Mouse (Mus musculus) urinary bladder, postnatal 0 days (tissue): ENCODE results near the gene Pla2g4b. TPM values are rescaled to one million over a fixed set of nuclear protein-coding genes. Genes with fewer than 3 reads are reported as not detected.

Source experiments
- microRNA-seq: library from miRNA; unstranded; fragments of <30 nt; microRNA quantifications from one replicate; pipeline ENCODE4, GENCODE M21; 2016
- polyA plus RNA-seq: library from polyadenylated mRNA; unstranded; fragments of >200 nt; fragmentation: Nextera tagmentation; extraction: Ambion mirVana; gene quantifications from 2 replicates; pipeline ENCODE4 v1.2.1, GENCODE M21; 2015

Gene Pla2g4b
- polyA plus RNA-seq, result 0.05 and 0.25 TPM in 2 replicates

GRCm38 (mm10) chr2:120032726-120033467 lies at the start of gene Pla2g4b:
Gene Pla2g4b, plus strand, starts transcription at chr2:120033417.

GRCm38 (mm10) chr2:120026984-120027949 lies 6.0 kb upstream of the Pla2g4b start, which contains the start of the genes Jmjd7 and Gm28042:
Gene Jmjd7, plus strand, starts transcription at chr2:120027483.
Gene Gm28042, plus strand, starts transcription at chr2:120027493.

Small RNAs within 50 kb of the gene (microRNA-seq; reads per million reads assigned to microRNA genes)
- gene Mir7665, result not detected

Other genes starting within 250 kb of the Pla2g4b start
- 10.5 and 10.8 TPM in 2 replicates for gene Rpap1, start 245.9 kb upstream of the Pla2g4b start, polyA plus RNA-seq
- 17.5 and 18.9 TPM in 2 replicates for gene Tyro3, start 235.7 kb upstream of the Pla2g4b start, polyA plus RNA-seq
- gene Mga, start 136.2 kb upstream of the Pla2g4b start, polyA plus RNA-seq, result 11.4 and 12.2 TPM in 2 replicates
- gene Mapkbp1, start 60.7 kb upstream of the Pla2g4b start, polyA plus RNA-seq, result 2.5 and 2.7 TPM in 2 replicates
- 8.7 and 9.2 TPM in 2 replicates for gene Jmjd7, start 5.9 kb upstream of the Pla2g4b start, polyA plus RNA-seq
- 0.37 and 0.80 TPM in 2 replicates for gene Gm28042, start 5.9 kb upstream of the Pla2g4b start, polyA plus RNA-seq
- gene Ehd4, start 121.2 kb downstream of the Pla2g4b start, polyA plus RNA-seq, result 131 and 142 TPM in 2 replicates
- 0.59 and 0.73 TPM in 2 replicates for gene Pla2g4e, start 211.9 kb downstream of the Pla2g4b start, polyA plus RNA-seq